Mouse (Mus musculus) kidney, adult 2 months (tissue): ENCODE data around the gene Ap4b1.

ENCODE experiments used
- CTCF ChIP-seq: fragments of 200-500 bp; conservative IDR thresholded peaks from 2 replicates; pipeline ENCODE4 v1.5.1; 2011; ENCODE audit warnings: low read depth, mild to moderate bottlenecking, control low read depth, low read length, moderate library complexity, mixed read lengths; ENCODE audit not compliant: insufficient read depth, insufficient read length
- POLR2A ChIP-seq: fragments of 200-500 bp; IDR thresholded peaks from one replicate; pipeline ENCODE4 v1.6.1; 2011; ENCODE audit warnings: low read depth, low read length, control low read depth

GRCm38 (mm10) chr3:103851481-103851880 is 42.2 kb downstream of the Ap4b1 start:
- no peak for TF ChIP-seq POLR2A
- no peak for TF ChIP-seq CTCF
